Mouse (Mus musculus): ENCODE measurements around the gene Fbxo21. TPM values are rescaled to one million over a fixed set of nuclear protein-coding genes. Genes with fewer than 3 reads are reported as not detected.

Gene Fbxo21
- polyA plus RNA-seq, 1 experiment from 2014 or later = 51.6 TPM

- no peak overlapping the region for H3K9ac ChIP-seq (ENCODE audit: low read depth, low read length)
- 19% methylated on average over 10 of the region's 10 CpGs for WGBS
- no peaks in the 10 kb centered on the region for H3K27me3 ChIP-seq (ENCODE audit: insufficient read depth, low read length)
- H3K4me3 ChIP-seq (replicated peaks; ENCODE audit: low read depth, low read length) = no peak overlapping the region
- DNase-seq (ENCODE audit: low spot score) (peak; percentile 49), ATAC-seq (replicated peaks; ENCODE audit: low FRiP score, low read depth) (no peak; the same call in 1 of the 2 replicates)
- TF ChIP-seq CTCF (IDR thresholded peaks at IDR 0.05; ENCODE audit: low read depth) = peak; percentile 81
- H3K9me3 ChIP-seq (replicated peaks; ENCODE audit: low read length) = no peaks in the 10 kb centered on the region
- no peak overlapping the region for H3K27ac ChIP-seq
- H3K36me3 ChIP-seq (ENCODE audit: insufficient read depth, low read length) = no peaks in the 10 kb centered on the region
- H3K4me1 ChIP-seq (replicated peaks; ENCODE audit: insufficient read depth, low read length) = no peaks in the 10 kb centered on the region
- no peak overlapping the region for H3K4me2 ChIP-seq (ENCODE audit: low read length)
These were observed 20.7 kb upstream of the Fbxo21 start for GRCm38 (mm10) chr5:117955675-117956420.

GRCm38 (mm10) chr5:117964750-117965149, 11.8 kb upstream of the Fbxo21 start:
- ATAC-seq (replicated peaks; ENCODE audit: low FRiP score, low read depth) (no peak), DNase-seq (ENCODE audit: low spot score) (peak; percentile 50)
- 37% methylated on average over 9 of the region's 9 CpGs for WGBS
- Histone ChIP-seq H3K36me3 (ENCODE audit: insufficient read depth, low read length) (no peaks in the 10 kb centered on the region), H3K9ac (ENCODE audit: low read depth, low read length) (no peak overlapping the region), H3K4me2 (ENCODE audit: low read length) (no peak overlapping the region), H3K27ac (no peak overlapping the region), H3K27me3 (ENCODE audit: insufficient read depth, low read length) (no peaks in the 10 kb centered on the region), H3K4me1 (replicated peaks; ENCODE audit: insufficient read depth, low read length) (no peaks in the 10 kb centered on the region; the same call in none of the 2 replicates), H3K9me3 (replicated peaks; ENCODE audit: low read length) (no peaks in the 10 kb centered on the region), H3K4me3 (replicated peaks; ENCODE audit: low read depth, low read length) (no peak overlapping the region)
- no peak for TF ChIP-seq CTCF (IDR thresholded peaks at IDR 0.05; ENCODE audit: low read depth)

- WGBS = 41% methylated on average over 9 of the region's 9 CpGs
- no peak overlapping the region for H3K27ac ChIP-seq
- no peak overlapping the region for H3K9ac ChIP-seq (ENCODE audit: low read depth, low read length)
These were observed 9.6 kb upstream of the Fbxo21 start for GRCm38 (mm10) chr5:117966956-117967355.

GRCm38 (mm10) chr5:117967659-117968069, 8.9 kb upstream of the Fbxo21 start:
- 28% methylated on average over 4 of the region's 4 CpGs for WGBS

More at GRCm38 (mm10) chr5:117966956-117967355, 9.6 kb upstream of the Fbxo21 start:
- ATAC-seq (replicated peaks; ENCODE audit: low FRiP score, low read depth) (no peak), DNase-seq (ENCODE audit: low spot score) (no peak)
- Histone ChIP-seq H3K9me3 (replicated peaks; ENCODE audit: low read length) (no peaks in the 10 kb centered on the region), H3K4me1 (replicated peaks; ENCODE audit: insufficient read depth, low read length) (no peaks in the 10 kb centered on the region; the same call in none of the 2 replicates), H3K4me3 (replicated peaks; ENCODE audit: low read depth, low read length) (no peak overlapping the region), H3K36me3 (ENCODE audit: insufficient read depth, low read length) (no peaks in the 10 kb centered on the region), H3K4me2 (ENCODE audit: low read length) (no peak overlapping the region), H3K27me3 (ENCODE audit: insufficient read depth, low read length) (no peaks in the 10 kb centered on the region)
- TF ChIP-seq CTCF (IDR thresholded peaks at IDR 0.05; ENCODE audit: low read depth) = no peak

GRCm38 (mm10) chr5:117969681-117970427, 6.7 kb upstream of the Fbxo21 start:
- 87% methylated on average over 10 of the region's 10 CpGs for WGBS
- Histone ChIP-seq H3K4me2 (ENCODE audit: low read length) (no peak overlapping the region), H3K27ac (no peak overlapping the region), H3K27me3 (ENCODE audit: insufficient read depth, low read length) (no peaks in the 10 kb centered on the region), H3K9me3 (replicated peaks; ENCODE audit: low read length) (no peaks in the 10 kb centered on the region), H3K9ac (ENCODE audit: low read depth, low read length) (no peak overlapping the region), H3K4me1 (replicated peaks; ENCODE audit: insufficient read depth, low read length) (no peaks in the 10 kb centered on the region), H3K36me3 (ENCODE audit: insufficient read depth, low read length) (no peaks in the 10 kb centered on the region), H3K4me3 (replicated peaks; ENCODE audit: low read depth, low read length) (no peak overlapping the region)
- no peak for ATAC-seq (replicated peaks; ENCODE audit: low FRiP score, low read depth)
- DNase-seq (ENCODE audit: low spot score) = no peak
- TF ChIP-seq CTCF (IDR thresholded peaks at IDR 0.05; ENCODE audit: low read depth) = no peak

More at GRCm38 (mm10) chr5:117967659-117968069, 8.9 kb upstream of the Fbxo21 start:
- Histone ChIP-seq H3K27ac (no peak overlapping the region), H3K4me1 (replicated peaks; ENCODE audit: insufficient read depth, low read length) (no peaks in the 10 kb centered on the region; the same call in none of the 2 replicates), H3K9ac (ENCODE audit: low read depth, low read length) (no peak overlapping the region), H3K4me3 (replicated peaks; ENCODE audit: low read depth, low read length) (no peak overlapping the region), H3K9me3 (replicated peaks; ENCODE audit: low read length) (no peaks in the 10 kb centered on the region), H3K36me3 (ENCODE audit: insufficient read depth, low read length) (no peaks in the 10 kb centered on the region), H3K4me2 (ENCODE audit: low read length) (no peak overlapping the region), H3K27me3 (ENCODE audit: insufficient read depth, low read length) (no peaks in the 10 kb centered on the region)
- no peak for TF ChIP-seq CTCF (IDR thresholded peaks at IDR 0.05; ENCODE audit: low read depth)
- ATAC-seq (replicated peaks; ENCODE audit: low FRiP score, low read depth) (no peak; the same call in 1 of the 2 replicates), DNase-seq (ENCODE audit: low spot score) (peak; percentile 87)

- Histone ChIP-seq H3K27ac (0 out of 2 replicates have a peak overlapping the region, but pooled peaks have one; percentile 85), H3K4me2 (ENCODE audit: low read length) (peak overlapping the region; percentile 88), H3K4me3 (replicated peaks; ENCODE audit: low read depth, low read length) (peak overlapping the region; percentile 97), H3K27me3 (ENCODE audit: insufficient read depth, low read length) (no peaks in the 10 kb centered on the region), H3K36me3 (ENCODE audit: insufficient read depth, low read length) (peaks cover 10% of the 10 kb centered on the region; the same call in 1 of the 2 replicates), H3K9ac (ENCODE audit: low read depth, low read length) (peak overlapping the region; percentile 94), H3K4me1 (replicated peaks; ENCODE audit: insufficient read depth, low read length) (peaks cover 6% of the 10 kb centered on the region; the same call in 1 of the 2 replicates), H3K9me3 (replicated peaks; ENCODE audit: low read length) (no peaks in the 10 kb centered on the region)
- DNase-seq (ENCODE audit: low spot score) = no peak
- TF ChIP-seq CTCF (IDR thresholded peaks at IDR 0.05; ENCODE audit: low read depth) = no peak
- WGBS = 21% methylated on average over 19 of the region's 19 CpGs
- no peak for ATAC-seq (replicated peaks; ENCODE audit: low FRiP score, low read depth)
These were observed 270 bp upstream of the Fbxo21 start for GRCm38 (mm10) chr5:117976263-117976656.
